Mouse (Mus musculus) brain, embryonic 14.5 days (tissue): Measurements from ENCODE around the gene Nup210l.

Source experiments
- CTCF ChIP-seq: fragments of 200-500 bp; IDR thresholded peaks from 2 replicates; pipeline ENCODE4 v1.5.1; 2012; ENCODE audit warnings: inconsistent platforms, mild to moderate bottlenecking, moderate library complexity, borderline replicate concordance; ENCODE audit not compliant: insufficient read depth, insufficient read length; ENCODE audit errors: extremely low read depth
- POLR2A ChIP-seq: fragments of 200-500 bp; IDR thresholded peaks from 2 replicates; pipeline ENCODE4 v1.6.1; 2012; ENCODE audit warnings: mild to moderate bottlenecking, inconsistent platforms, borderline replicate concordance; ENCODE audit not compliant: poor library complexity, insufficient read depth, insufficient read length, severe bottlenecking; ENCODE audit errors: extremely low read depth

DNA sequence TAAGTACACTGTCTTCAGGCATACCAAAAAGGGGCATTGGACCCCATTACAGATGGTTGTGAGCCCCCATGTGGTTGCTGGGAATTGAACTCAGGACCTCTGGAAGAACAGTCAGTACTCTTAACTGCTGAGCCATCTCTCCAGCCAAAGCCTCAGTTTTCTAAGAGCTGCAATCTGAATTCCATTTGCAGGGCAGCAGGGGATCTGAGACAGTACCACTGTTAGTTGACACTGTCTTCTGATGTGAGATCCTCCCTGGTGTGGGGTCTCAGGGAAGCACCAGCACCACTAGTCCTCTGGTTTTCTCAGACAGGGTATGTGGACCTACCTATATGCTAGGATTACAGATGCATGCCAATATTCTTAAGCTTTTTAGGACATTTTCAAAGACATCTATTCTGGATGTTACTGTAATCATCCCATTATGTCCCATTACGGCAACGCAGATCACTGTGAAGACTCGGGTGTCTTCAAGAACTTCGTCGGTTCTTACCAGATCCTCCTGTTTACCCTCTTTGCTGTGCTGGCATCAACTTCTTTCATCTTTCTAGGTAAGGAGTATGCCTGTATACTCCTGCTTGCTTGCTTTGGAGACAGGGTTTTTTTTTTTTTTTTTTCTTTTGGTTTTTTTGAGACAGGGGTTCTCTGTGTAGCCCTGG is 106.1 kb downstream of the Nup210l start:
- TF ChIP-seq POLR2A (no peak), CTCF (no peak)
